Mouse (Mus musculus): ENCODE data around the gene Rbbp7. TPM values are rescaled to one million over a fixed set of nuclear protein-coding genes. Genes with fewer than 3 reads are reported as not detected.
"Not testable (repeated sequence)": the region's sequence is repeated elsewhere in the genome, so short reads cannot be mapped to it uniquely, and the experiment has no call there.

Gene Rbbp7
- 100 to 1,000 TPM; 150 to 163 (median 160) TPM for total RNA-seq (2022)

GRCm38 (mm10) chrX:162760115-162760942 lies at the start of gene Rbbp7:
Gene Rbbp7 (plus strand): TSS chrX:162760402.
- peak; percentile 87 for DNase-seq (ENCODE audit: low spot score)

- DNase-seq (ENCODE audit: low spot score) = peak; percentile 19
These were observed 42.4 kb upstream of the Rbbp7 start for GRCm38 (mm10) chrX:162717837-162718236.

- peak; percentile 19 for DNase-seq (ENCODE audit: low spot score)
These were observed 40.6 kb upstream of the Rbbp7 start for GRCm38 (mm10) chrX:162719615-162720014.

GRCm38 (mm10) chrX:162727367-162727777 lies 32.8 kb upstream of the Rbbp7 start:
- DNase-seq (ENCODE audit: low spot score) = no peak

GRCm38 (mm10) chrX:162727795-162728194 lies 32.4 kb upstream of the Rbbp7 start:
- no peak for DNase-seq (ENCODE audit: low spot score)

- DNase-seq (ENCODE audit: low spot score) = no peak
These were observed 32.0 kb upstream of the Rbbp7 start for GRCm38 (mm10) chrX:162728228-162728627.

GRCm38 (mm10) chrX:162730031-162730430 lies 30.2 kb upstream of the Rbbp7 start:
- no peak for DNase-seq (ENCODE audit: low spot score)

- DNase-seq (ENCODE audit: low spot score) = peak; percentile 52
These were observed 24.9 kb upstream of the Rbbp7 start for GRCm38 (mm10) chrX:162734997-162735929.

GRCm38 (mm10) chrX:162736140-162736659 lies 24.0 kb upstream of the Rbbp7 start:
- no peak for DNase-seq (ENCODE audit: low spot score)

- no peak for DNase-seq (ENCODE audit: low spot score)
These were observed 11.3 kb upstream of the Rbbp7 start for GRCm38 (mm10) chrX:162748696-162749420.

GRCm38 (mm10) chrX:162752418-162752817 lies 7.8 kb upstream of the Rbbp7 start:
- no peak for DNase-seq (ENCODE audit: low spot score)

GRCm38 (mm10) chrX:162754314-162754713 lies 5.9 kb upstream of the Rbbp7 start:
- no peak for DNase-seq (ENCODE audit: low spot score)

GRCm38 (mm10) chrX:162756058-162756457 lies 4.1 kb upstream of the Rbbp7 start:
- DNase-seq (ENCODE audit: low spot score) = no peak

- DNase-seq (ENCODE audit: low spot score) = peak; percentile 13
These were observed 719 bp upstream of the Rbbp7 start for GRCm38 (mm10) chrX:162759251-162760114.

GRCm38 (mm10) chrX:162760958-162761515 lies 835 bp downstream of the Rbbp7 start:
- no peak for DNase-seq (ENCODE audit: low spot score)

GRCm38 (mm10) chrX:162761716-162762395 lies 1.7 kb downstream of the Rbbp7 start:
- no peak for DNase-seq (ENCODE audit: low spot score)

- DNase-seq (ENCODE audit: low spot score) = no peak
These were observed 10.5 kb downstream of the Rbbp7 start for GRCm38 (mm10) chrX:162770726-162771125.

- DNase-seq (ENCODE audit: low spot score) = no peak
These were observed 28.2 kb downstream of the Rbbp7 start for GRCm38 (mm10) chrX:162788372-162788771.

- DNase-seq (ENCODE audit: low spot score) = not testable (repeated sequence)
These were observed 31.2 kb downstream of the Rbbp7 start for GRCm38 (mm10) chrX:162791392-162791791.

All from heart, adult 8-10 months (tissue).